Mouse (Mus musculus): ENCODE measurements around the gene Micall2. TPM values are rescaled to one million over a fixed set of nuclear protein-coding genes. Genes with fewer than 3 reads are reported as not detected.

The Micall2 gene
- 6.9 and 10.2 TPM in 2 replicates for polyA plus RNA-seq (2016; fragmentation: Nextera tagmentation; extraction: Ambion mirVana)

GRCm38 (mm10) chr5:139735677-139736503 lies at the start of gene Micall2:
Gene Micall2 (minus strand): TSS chr5:139736336.
- peak; percentile 98 for DNase-seq (ENCODE audit: low spot score)
- H3K36me3 ChIP-seq, result no peaks in the 10 kb centered on the region
- peak within 1 kb of the TSS; percentile 59 for H3K4me3 ChIP-seq
- peaks cover 55% of the 10 kb centered on the region for H3K4me1 ChIP-seq (replicated peaks)
- no peaks in the 10 kb centered on the region for H3K9me3 ChIP-seq
- H3K27ac ChIP-seq, result peak within 1 kb of the TSS; percentile 79
- WGBS, result 5% methylated on average over 50 of the region's 50 CpGs
- peaks cover 62% of the 10 kb centered on the region for H3K27me3 ChIP-seq (ENCODE audit: insufficient read depth, poor library complexity, severe bottlenecking)

GRCm38 (mm10) chr5:139781406-139781805 lies 45.3 kb upstream of the Micall2 start:
- WGBS, result 83% methylated on average over 8 of the region's 8 CpGs
- no peak for DNase-seq (ENCODE audit: low spot score)
- H3K27ac ChIP-seq, result no peak overlapping the region
- no peaks in the 10 kb centered on the region for H3K9me3 ChIP-seq
- H3K27me3 ChIP-seq (ENCODE audit: insufficient read depth, poor library complexity, severe bottlenecking), result no peaks in the 10 kb centered on the region
- H3K4me1 ChIP-seq (replicated peaks), result no peaks in the 10 kb centered on the region
- no peak overlapping the region for H3K4me3 ChIP-seq
- no peaks in the 10 kb centered on the region for H3K36me3 ChIP-seq

GRCm38 (mm10) chr5:139776966-139777365 lies 40.8 kb upstream of the Micall2 start:
- Histone ChIP-seq H3K4me3 (no peak overlapping the region), H3K27me3 (ENCODE audit: insufficient read depth, poor library complexity, severe bottlenecking) (no peaks in the 10 kb centered on the region), H3K4me1 (replicated peaks) (peaks cover 18% of the 10 kb centered on the region), H3K27ac (no peak overlapping the region), H3K36me3 (peaks cover 23% of the 10 kb centered on the region), H3K9me3 (no peaks in the 10 kb centered on the region)
- 86% methylated on average over 5 of the region's 5 CpGs for WGBS
- no peak for DNase-seq (ENCODE audit: low spot score)

GRCm38 (mm10) chr5:139775216-139775926 lies 39.2 kb upstream of the Micall2 start, which contains the start of gene Ints1:
Gene Ints1 (minus strand): TSS chr5:139775674.
- peak within 1 kb of the TSS; percentile 87 for H3K27ac ChIP-seq
- no peaks in the 10 kb centered on the region for H3K27me3 ChIP-seq (ENCODE audit: insufficient read depth, poor library complexity, severe bottlenecking)
- peak within 1 kb of the TSS; percentile 97 for H3K4me3 ChIP-seq
- H3K9me3 ChIP-seq, result no peaks in the 10 kb centered on the region
- H3K4me1 ChIP-seq (replicated peaks), result peaks cover 18% of the 10 kb centered on the region
- peak; percentile 95 for DNase-seq (ENCODE audit: low spot score)
- WGBS, result under 1% methylated on average over 55 of the region's 55 CpGs
- H3K36me3 ChIP-seq, result peaks cover 39% of the 10 kb centered on the region

- H3K27ac ChIP-seq, result no peak overlapping the region
- H3K27me3 ChIP-seq (ENCODE audit: insufficient read depth, poor library complexity, severe bottlenecking), result no peaks in the 10 kb centered on the region
- H3K4me1 ChIP-seq (replicated peaks), result no peaks in the 10 kb centered on the region
- no peak for DNase-seq (ENCODE audit: low spot score)
- WGBS, result 95% methylated on average over 8 of the region's 8 CpGs
- H3K36me3 ChIP-seq, result peaks cover 100% of the 10 kb centered on the region
- no peaks in the 10 kb centered on the region for H3K9me3 ChIP-seq
- no peak overlapping the region for H3K4me3 ChIP-seq
Observed at GRCm38 (mm10) chr5:139768216-139768615, 32.1 kb upstream of the Micall2 start.

- WGBS, result 77% methylated on average over 11 of the region's 11 CpGs
- Histone ChIP-seq H3K4me3 (no peak overlapping the region), H3K27me3 (ENCODE audit: insufficient read depth, poor library complexity, severe bottlenecking) (no peaks in the 10 kb centered on the region), H3K4me1 (replicated peaks) (no peaks in the 10 kb centered on the region), H3K9me3 (no peaks in the 10 kb centered on the region), H3K27ac (no peak overlapping the region), H3K36me3 (peaks cover 100% of the 10 kb centered on the region)
- peak; percentile 20 for DNase-seq (ENCODE audit: low spot score)
Observed at GRCm38 (mm10) chr5:139764296-139764695, 28.2 kb upstream of the Micall2 start.

GRCm38 (mm10) chr5:139758096-139758495 lies 22.0 kb upstream of the Micall2 start:
- WGBS, result 88% methylated on average over 16 of the region's 16 CpGs
- H3K36me3 ChIP-seq, result peaks cover 100% of the 10 kb centered on the region
- H3K4me1 ChIP-seq (replicated peaks), result no peaks in the 10 kb centered on the region
- no peaks in the 10 kb centered on the region for H3K9me3 ChIP-seq
- no peak for DNase-seq (ENCODE audit: low spot score)
- H3K27ac ChIP-seq, result no peak overlapping the region
- H3K4me3 ChIP-seq, result no peak overlapping the region
- no peaks in the 10 kb centered on the region for H3K27me3 ChIP-seq (ENCODE audit: insufficient read depth, poor library complexity, severe bottlenecking)

GRCm38 (mm10) chr5:139756586-139756985 lies 20.4 kb upstream of the Micall2 start:
- WGBS, result 95% methylated on average over 2 of the region's 2 CpGs

GRCm38 (mm10) chr5:139756135-139756534 lies 20.0 kb upstream of the Micall2 start:
- H3K36me3 ChIP-seq, result peaks cover 100% of the 10 kb centered on the region

More at GRCm38 (mm10) chr5:139756586-139756985, 20.4 kb upstream of the Micall2 start:
- H3K36me3 ChIP-seq, result peaks cover 100% of the 10 kb centered on the region
- H3K9me3 ChIP-seq, result no peaks in the 10 kb centered on the region
- no peaks in the 10 kb centered on the region for H3K27me3 ChIP-seq (ENCODE audit: insufficient read depth, poor library complexity, severe bottlenecking)
- H3K4me3 ChIP-seq, result no peak overlapping the region
- no peaks in the 10 kb centered on the region for H3K4me1 ChIP-seq (replicated peaks)
- no peak for DNase-seq (ENCODE audit: low spot score)
- no peak overlapping the region for H3K27ac ChIP-seq

GRCm38 (mm10) chr5:139754753-139755152 lies 18.6 kb upstream of the Micall2 start:
- Histone ChIP-seq H3K9me3 (no peaks in the 10 kb centered on the region), H3K4me1 (replicated peaks) (no peaks in the 10 kb centered on the region), H3K27me3 (ENCODE audit: insufficient read depth, poor library complexity, severe bottlenecking) (0 out of 2 replicates have a peak, but pooled peaks cover 3% of the 10 kb centered on the region), H3K36me3 (peaks cover 98% of the 10 kb centered on the region), H3K27ac (no peak overlapping the region), H3K4me3 (no peak overlapping the region)
- peak; percentile 61 for DNase-seq (ENCODE audit: low spot score)
- 38% methylated on average over 12 of the region's 12 CpGs for WGBS

More at GRCm38 (mm10) chr5:139756135-139756534, 20.0 kb upstream of the Micall2 start:
- DNase-seq (ENCODE audit: low spot score), result no peak
- 90% methylated on average over 12 of the region's 12 CpGs for WGBS
- no peaks in the 10 kb centered on the region for H3K9me3 ChIP-seq
- no peaks in the 10 kb centered on the region for H3K27me3 ChIP-seq (ENCODE audit: insufficient read depth, poor library complexity, severe bottlenecking)
- no peaks in the 10 kb centered on the region for H3K4me1 ChIP-seq (replicated peaks)
- H3K27ac ChIP-seq, result no peak overlapping the region
- H3K4me3 ChIP-seq, result no peak overlapping the region

GRCm38 (mm10) chr5:139750535-139750934 lies 14.4 kb upstream of the Micall2 start:
- peak; percentile 78 for DNase-seq (ENCODE audit: low spot score)
- H3K36me3 ChIP-seq, result peaks cover 57% of the 10 kb centered on the region
- H3K27me3 ChIP-seq (ENCODE audit: insufficient read depth, poor library complexity, severe bottlenecking), result peaks cover 19% of the 10 kb centered on the region; the same call in 1 of the 2 replicates
- no peak overlapping the region for H3K27ac ChIP-seq
- H3K4me1 ChIP-seq (replicated peaks), result no peaks in the 10 kb centered on the region
- H3K9me3 ChIP-seq, result no peaks in the 10 kb centered on the region
- no peak overlapping the region for H3K4me3 ChIP-seq

- no peak for DNase-seq (ENCODE audit: low spot score)
- WGBS, result 87% methylated on average over 16 of the region's 16 CpGs
- Histone ChIP-seq H3K27me3 (ENCODE audit: insufficient read depth, poor library complexity, severe bottlenecking) (peaks cover 19% of the 10 kb centered on the region; the same call in 1 of the 2 replicates), H3K4me1 (replicated peaks) (no peaks in the 10 kb centered on the region), H3K9me3 (no peaks in the 10 kb centered on the region), H3K4me3 (no peak overlapping the region), H3K27ac (no peak overlapping the region; the same call in 1 of the 2 replicates), H3K36me3 (peaks cover 48% of the 10 kb centered on the region)
Observed at GRCm38 (mm10) chr5:139749413-139750125, 13.4 kb upstream of the Micall2 start.
